Mouse (Mus musculus) brain, embryonic 14.5 days (tissue): Measurements from ENCODE around the gene Hfe2. TPM values are rescaled to one million over a fixed set of nuclear protein-coding genes. Genes with fewer than 3 reads are reported as not detected.
A peak's percentile ranks its signal among the peaks of the same experiment; 100 is the strongest.
"Not testable (repeated sequence)": the region's sequence is repeated elsewhere in the genome, so short reads cannot be mapped to it uniquely, and the experiment has no call there.

Source experiments
- DNase-seq: peaks from one replicate; pipeline ENCODE4 v3.0.0-alpha.2; 2011; ENCODE audit warnings: low read depth
- CTCF ChIP-seq: fragments of 200-500 bp; IDR thresholded peaks from 2 replicates; pipeline ENCODE4 v1.5.1; 2012; ENCODE audit warnings: inconsistent platforms, mild to moderate bottlenecking, moderate library complexity, borderline replicate concordance; ENCODE audit not compliant: insufficient read depth, insufficient read length; ENCODE audit errors: extremely low read depth
- POLR2A ChIP-seq: fragments of 200-500 bp; IDR thresholded peaks from 2 replicates; pipeline ENCODE4 v1.6.1; 2012; ENCODE audit warnings: mild to moderate bottlenecking, inconsistent platforms, borderline replicate concordance; ENCODE audit not compliant: poor library complexity, insufficient read depth, insufficient read length, severe bottlenecking; ENCODE audit errors: extremely low read depth
- polyA plus RNA-seq: library from polyadenylated mRNA; depleted of rRNA; stranded (reverse); fragments of >200 nt; gene quantifications from 2 replicates; pipeline ENCODE4 v1.2.3, GENCODE M21; 2012

The Hfe2 gene
- polyA plus RNA-seq, 1 experiment = 0.66 TPM

- DNase-seq = peak; percentile 91
- TF ChIP-seq POLR2A = no peak
- no peak for TF ChIP-seq CTCF
These were observed 25.3 kb upstream of the Hfe2 start for GRCm38 (mm10) chr3:96499481-96500288.

- peak; percentile 94 for DNase-seq
- TF ChIP-seq CTCF (no peak), POLR2A (no peak)
These were observed 24.7 kb upstream of the Hfe2 start for GRCm38 (mm10) chr3:96500289-96500621.

GRCm38 (mm10) chr3:96500691-96501265 is 24.2 kb upstream of the Hfe2 start:
- TF ChIP-seq CTCF (no peak), POLR2A (no peak)
- DNase-seq = peak; percentile 90

GRCm38 (mm10) chr3:96501391-96502115 is 23.4 kb upstream of the Hfe2 start:
- TF ChIP-seq CTCF (no peak), POLR2A (no peak)
- peak; percentile 92 for DNase-seq

GRCm38 (mm10) chr3:96502181-96503082 is 22.5 kb upstream of the Hfe2 start:
- peak; percentile 8 for DNase-seq
- no peak for TF ChIP-seq POLR2A
- no peak for TF ChIP-seq CTCF

- DNase-seq = peak; percentile 93
- peak; percentile 89 for TF ChIP-seq CTCF
- no peak for TF ChIP-seq POLR2A
These were observed 21.9 kb upstream of the Hfe2 start for GRCm38 (mm10) chr3:96503083-96503450.

- TF ChIP-seq POLR2A (no peak), CTCF (no peak)
- no peak for DNase-seq
These were observed 21.0 kb upstream of the Hfe2 start for GRCm38 (mm10) chr3:96503946-96504345.

- no peak for DNase-seq
- TF ChIP-seq CTCF = no peak
- no peak for TF ChIP-seq POLR2A
These were observed 20.0 kb upstream of the Hfe2 start for GRCm38 (mm10) chr3:96504931-96505330.

GRCm38 (mm10) chr3:96506396-96507047 is 18.4 kb upstream of the Hfe2 start:
- TF ChIP-seq CTCF (no peak), POLR2A (no peak)
- DNase-seq = no peak

GRCm38 (mm10) chr3:96507966-96508365 is 17.0 kb upstream of the Hfe2 start:
- DNase-seq = not testable (repeated sequence)
